Mouse (Mus musculus) limb, embryonic 13.5 days (tissue): ENCODE results near the gene Tbc1d2. TPM values are rescaled to one million over a fixed set of nuclear protein-coding genes. Genes with fewer than 3 reads are reported as not detected.
A peak's percentile ranks its signal among the peaks of the same experiment; 100 is the strongest.

Experiments
- ATAC-seq: fragments of 200-750 bp; cut with Nextera tagmentation; 2 replicates; pipeline ENCODE4 v1.8.0; 2017; ENCODE audit warnings: low read depth, moderate number of reproducible peaks, moderate TSS enrichment; ENCODE audit not compliant: low FRiP score
- H3K27ac ChIP-seq: fragments of 300-500 bp; sonication (generic); 2 replicates; pipeline ENCODE4 v1.5.1; 2015; ENCODE audit warnings: inconsistent platforms, mild to moderate bottlenecking, moderate library complexity
- H3K27me3 ChIP-seq: fragments of 300-500 bp; sonication (generic); 2 replicates; pipeline ENCODE4 v1.6.1; 2015; ENCODE audit warnings: mild to moderate bottlenecking, inconsistent platforms
- H3K36me3 ChIP-seq: fragments of 300-500 bp; sonication (generic); 2 replicates; pipeline ENCODE4 v1.6.1; 2015; ENCODE audit warnings: inconsistent platforms, mild to moderate bottlenecking, moderate library complexity
- H3K4me1 ChIP-seq: fragments of 300-500 bp; sonication (generic); 2 replicates; pipeline ENCODE4 v1.6.1; 2015; ENCODE audit warnings: inconsistent platforms
- H3K4me2 ChIP-seq: fragments of 300-500 bp; sonication (generic); replicated peaks from 2 replicates; pipeline ENCODE4 v1.6.1; 2015; ENCODE audit warnings: inconsistent platforms, mild to moderate bottlenecking, moderate library complexity
- H3K4me3 ChIP-seq: fragments of 300-500 bp; sonication (generic); 2 replicates; pipeline ENCODE4 v1.5.1; 2015; ENCODE audit warnings: moderate library complexity, mild to moderate bottlenecking, inconsistent platforms
- H3K9ac ChIP-seq: fragments of 300-500 bp; sonication (generic); 2 replicates; pipeline ENCODE4 v1.6.1; 2015; ENCODE audit warnings: mild to moderate bottlenecking, inconsistent platforms
- H3K9me3 ChIP-seq: fragments of 300-500 bp; sonication (generic); 2 replicates; pipeline ENCODE4 v1.6.1; 2016; ENCODE audit warnings: inconsistent platforms
- WGBS: fragments of 180-500 bp; shearing (Covaris S2); methylation state at CpG from one replicate; pipeline ENCODE4 v1.1.7; 2015; 5-methylcytosine and 5-hydroxymethylcytosine counted together
- polyA plus RNA-seq: library from polyadenylated mRNA; unstranded; fragments of >200 nt; fragmentation: Nextera tagmentation; extraction: Ambion mirVana; gene quantifications from 2 replicates; pipeline ENCODE4 v1.2.1, GENCODE M21; 2015

Tbc1d2 gene
- polyA plus RNA-seq, 1 experiment from 2014 or later, result 2.1 TPM

DNA sequence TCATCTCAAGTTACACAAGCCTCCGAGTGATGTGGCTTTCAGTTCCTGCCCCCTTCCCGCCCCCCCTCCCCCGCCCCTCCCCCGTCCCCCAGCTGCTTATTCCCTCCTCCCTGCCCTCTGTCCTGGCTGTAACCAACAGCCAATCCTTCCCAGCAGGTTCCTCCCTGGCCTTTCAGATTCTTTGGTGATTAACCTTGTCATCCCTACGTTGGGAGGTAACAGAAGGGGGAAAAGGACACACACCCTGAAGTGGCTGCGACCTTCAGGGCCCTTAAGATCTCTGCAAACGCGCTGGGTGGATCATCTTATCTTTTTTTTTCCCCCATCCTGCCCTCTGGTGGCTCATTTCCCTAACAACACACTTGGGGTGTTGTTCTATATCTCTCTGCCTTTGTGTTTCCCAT lies 15.4 kb upstream of the Tbc1d2 start:
- peaks cover 13% of the 10 kb centered on the region for H3K4me1 ChIP-seq
- H3K27me3 ChIP-seq, result no peaks in the 10 kb centered on the region
- peak overlapping the region; percentile 49; the same call in 1 of the 2 replicates for H3K4me3 ChIP-seq
- H3K9me3 ChIP-seq, result no peaks in the 10 kb centered on the region
- 0 out of 2 replicates have a peak overlapping the region, but pooled peaks have one; percentile 34 for H3K27ac ChIP-seq
- peak overlapping the region; percentile 78 for H3K4me2 ChIP-seq
- no peak overlapping the region for H3K9ac ChIP-seq
- no peaks in the 10 kb centered on the region for H3K36me3 ChIP-seq
- no peak for ATAC-seq
- WGBS, result 3% methylated on average over 8 of the region's 8 CpGs

DNA sequence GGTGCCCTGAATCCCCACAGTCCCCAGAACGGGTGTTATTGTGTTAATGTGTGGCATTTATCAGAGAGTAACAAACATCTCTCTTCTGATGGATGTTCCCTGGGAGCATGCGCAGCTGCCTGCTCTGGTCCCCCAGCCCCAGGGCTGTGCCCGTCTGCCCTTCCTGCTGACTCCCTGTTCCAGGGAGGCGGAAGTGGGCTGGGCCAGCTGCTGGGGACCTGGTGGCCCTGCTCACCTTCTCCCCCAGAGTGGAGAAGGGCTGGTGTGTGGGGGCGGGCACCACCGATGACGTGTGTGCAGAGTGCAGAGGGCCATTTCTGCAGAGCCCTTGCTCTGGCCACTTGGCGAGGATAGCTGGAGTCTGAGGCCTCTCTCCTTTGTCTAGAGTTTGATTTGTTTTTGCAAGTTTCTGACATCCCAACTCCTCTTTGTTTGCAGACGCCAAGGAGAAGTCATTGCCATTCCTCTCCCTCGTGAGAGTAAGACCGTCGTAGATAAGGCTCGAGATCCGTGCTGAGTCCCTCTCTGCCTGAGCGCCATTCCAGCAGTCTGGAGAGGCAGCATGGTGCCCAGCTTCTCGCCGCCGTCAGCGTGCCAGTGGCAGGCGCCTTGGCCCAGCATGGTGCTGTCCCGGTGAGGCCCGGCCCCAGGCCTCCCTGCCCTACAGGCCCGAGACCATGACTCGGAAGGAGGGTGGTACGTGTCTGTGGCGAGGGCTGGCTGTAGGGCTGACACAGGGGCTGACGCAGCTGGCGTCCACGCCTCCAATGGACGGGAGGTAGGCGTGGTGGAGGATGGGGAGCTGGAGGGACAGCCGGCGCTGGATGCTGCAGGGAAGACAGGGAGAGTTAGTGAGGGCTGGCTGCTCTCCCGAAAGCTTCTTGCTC lies 14.4 kb upstream of the Tbc1d2 start:
- no peaks in the 10 kb centered on the region for H3K27me3 ChIP-seq
- peak overlapping the region; percentile 78 for H3K4me2 ChIP-seq
- H3K4me1 ChIP-seq, result peaks cover 13% of the 10 kb centered on the region
- peak overlapping the region; percentile 49 for H3K4me3 ChIP-seq
- ATAC-seq, result peak; percentile 93
- no peaks in the 10 kb centered on the region for H3K9me3 ChIP-seq
- peak overlapping the region; percentile 83; the same call in 1 of the 2 replicates for H3K27ac ChIP-seq
- WGBS, result 4% methylated on average over 34 of the region's 34 CpGs
- no peaks in the 10 kb centered on the region for H3K36me3 ChIP-seq
- H3K9ac ChIP-seq, result peak overlapping the region; percentile 78

DNA sequence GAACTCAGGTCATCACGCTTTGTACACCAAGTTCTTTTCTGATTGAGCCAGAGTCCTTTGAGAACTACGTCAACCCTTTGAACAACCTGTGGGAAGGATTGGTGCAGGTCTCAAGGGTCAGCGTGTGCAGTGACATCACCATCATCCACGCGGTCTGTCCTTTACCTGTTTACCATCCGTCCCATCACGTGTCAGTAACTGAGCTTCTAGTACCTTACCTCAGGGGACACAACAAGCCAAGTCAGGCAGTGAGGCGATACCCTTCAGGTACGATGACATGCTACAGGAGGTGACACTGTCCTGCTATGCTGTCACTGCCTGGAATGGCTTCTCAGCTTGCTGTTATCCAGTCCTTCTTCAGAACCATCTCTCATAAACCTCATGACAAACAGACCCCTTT lies 11.4 kb upstream of the Tbc1d2 start:
- WGBS, result 78% methylated on average over 9 of the region's 9 CpGs
- no peak overlapping the region for H3K4me3 ChIP-seq
- peaks cover 15% of the 10 kb centered on the region for H3K4me1 ChIP-seq
- H3K9me3 ChIP-seq, result no peaks in the 10 kb centered on the region
- H3K36me3 ChIP-seq, result no peaks in the 10 kb centered on the region
- H3K27ac ChIP-seq, result no peak overlapping the region
- no peak overlapping the region for H3K4me2 ChIP-seq
- no peaks in the 10 kb centered on the region for H3K27me3 ChIP-seq
- no peak for ATAC-seq
- no peak overlapping the region for H3K9ac ChIP-seq

DNA sequence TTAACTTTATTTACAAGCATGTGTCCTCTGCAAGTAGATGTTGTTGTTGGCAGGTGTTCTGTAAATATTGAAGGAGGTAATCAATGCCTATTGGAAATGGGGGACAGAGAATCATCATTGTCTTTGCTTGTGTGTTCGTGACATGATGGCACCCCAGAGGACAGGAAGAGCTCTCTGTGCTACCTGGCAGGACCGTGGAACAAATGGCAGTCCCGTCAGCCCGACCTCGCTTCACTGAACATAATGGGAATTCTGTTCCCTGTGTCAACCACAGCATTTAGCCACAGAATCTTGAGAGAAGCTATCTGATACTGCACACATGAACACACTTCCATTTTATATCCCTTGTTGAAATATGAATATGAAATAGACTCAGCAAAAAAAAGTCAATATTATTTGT lies 8.9 kb upstream of the Tbc1d2 start:
- Histone ChIP-seq H3K27me3 (no peaks in the 10 kb centered on the region), H3K4me1 (peaks cover 7% of the 10 kb centered on the region), H3K4me3 (no peak overlapping the region), H3K4me2 (no peak overlapping the region), H3K9me3 (no peaks in the 10 kb centered on the region), H3K9ac (no peak overlapping the region), H3K27ac (no peak overlapping the region), H3K36me3 (no peaks in the 10 kb centered on the region)
- WGBS, result 76% methylated on average over 5 of the region's 5 CpGs
- ATAC-seq, result no peak

DNA sequence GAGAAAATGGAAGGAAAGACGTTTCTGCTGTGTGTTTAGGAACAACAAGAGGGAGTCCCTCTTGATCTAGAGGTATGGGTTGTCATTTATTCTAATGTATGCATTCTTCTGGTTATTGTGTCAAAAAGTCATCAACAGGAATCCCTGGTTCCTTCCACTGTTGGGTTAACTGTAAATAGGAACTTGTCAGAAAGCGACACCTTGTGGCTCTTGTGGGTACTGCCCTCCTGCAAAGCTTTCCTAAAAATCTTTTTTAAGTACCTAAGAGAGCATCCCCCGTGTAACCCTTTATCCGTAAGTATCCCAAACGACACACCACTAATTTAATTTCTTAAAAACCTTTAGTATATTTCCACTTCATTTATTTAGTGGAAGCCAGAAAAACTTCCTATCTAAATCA lies 7.1 kb upstream of the Tbc1d2 start:
- 9% methylated on average over 5 of the region's 5 CpGs for WGBS
- no peaks in the 10 kb centered on the region for H3K36me3 ChIP-seq
- ATAC-seq, result no peak

DNA sequence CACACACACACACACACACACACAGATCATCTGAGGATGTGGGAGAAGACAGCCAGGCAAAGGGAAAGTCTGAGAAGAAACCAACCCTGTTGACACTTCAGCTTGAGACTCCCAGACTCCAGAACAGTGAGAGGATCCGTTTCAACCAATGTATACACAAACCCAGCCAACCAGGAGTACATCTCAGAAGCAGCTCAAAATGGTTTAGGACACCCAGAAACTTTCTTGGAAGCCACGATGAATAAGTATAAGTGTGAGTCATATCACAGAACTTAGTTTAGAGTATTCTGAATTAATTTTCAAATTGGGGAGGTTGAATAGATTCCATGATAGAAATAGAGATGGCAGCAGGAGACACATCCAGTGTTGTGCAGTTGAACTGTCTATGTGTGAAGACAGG lies 5.9 kb upstream of the Tbc1d2 start:
- Histone ChIP-seq H3K9ac (no peak overlapping the region), H3K4me3 (no peak overlapping the region), H3K36me3 (no peaks in the 10 kb centered on the region), H3K4me2 (no peak overlapping the region), H3K27ac (no peak overlapping the region), H3K9me3 (no peaks in the 10 kb centered on the region), H3K4me1 (peaks cover 3% of the 10 kb centered on the region; the same call in 1 of the 2 replicates), H3K27me3 (peaks cover 14% of the 10 kb centered on the region; the same call in 1 of the 2 replicates)
- no peak for ATAC-seq
- 70% methylated on average over 2 of the region's 2 CpGs for WGBS

More for the DNA sequence above, 7.1 kb upstream of the Tbc1d2 start:
- Histone ChIP-seq H3K4me3 (no peak overlapping the region), H3K9me3 (no peaks in the 10 kb centered on the region), H3K4me2 (no peak overlapping the region), H3K27me3 (peaks cover 6% of the 10 kb centered on the region; the same call in 1 of the 2 replicates), H3K9ac (no peak overlapping the region), H3K27ac (no peak overlapping the region), H3K4me1 (peaks cover 2% of the 10 kb centered on the region; the same call in 1 of the 2 replicates)

DNA sequence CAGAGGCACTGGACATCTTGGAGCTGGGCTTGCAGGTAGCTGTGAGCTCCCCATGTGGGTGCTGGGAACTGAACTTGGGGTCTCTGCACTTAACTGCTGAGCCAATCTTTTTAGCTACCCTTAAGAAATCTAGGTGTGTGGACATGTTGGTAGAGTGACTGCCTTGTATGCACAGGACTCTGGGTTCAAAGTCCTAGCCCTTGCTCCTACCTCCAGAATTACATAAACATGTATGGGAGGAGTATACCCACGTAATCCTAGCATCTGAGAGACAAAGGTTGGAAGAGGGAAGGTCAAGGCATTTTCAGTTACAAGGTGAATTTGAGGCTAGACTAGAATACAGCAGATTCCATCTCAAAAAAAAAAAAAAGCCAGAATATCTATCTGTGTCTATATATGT lies 5.3 kb upstream of the Tbc1d2 start:
- WGBS, result 53% methylated on average over 1 of the region's 1 CpGs
- ATAC-seq, result no peak
- no peak overlapping the region for H3K27ac ChIP-seq
- H3K27me3 ChIP-seq, result peaks cover 15% of the 10 kb centered on the region; the same call in 1 of the 2 replicates
- H3K4me2 ChIP-seq, result no peak overlapping the region
- H3K4me3 ChIP-seq, result no peak overlapping the region
- peaks cover 7% of the 10 kb centered on the region; the same call in 1 of the 2 replicates for H3K4me1 ChIP-seq
- no peaks in the 10 kb centered on the region for H3K36me3 ChIP-seq
- no peak overlapping the region for H3K9ac ChIP-seq
- H3K9me3 ChIP-seq, result no peaks in the 10 kb centered on the region

DNA sequence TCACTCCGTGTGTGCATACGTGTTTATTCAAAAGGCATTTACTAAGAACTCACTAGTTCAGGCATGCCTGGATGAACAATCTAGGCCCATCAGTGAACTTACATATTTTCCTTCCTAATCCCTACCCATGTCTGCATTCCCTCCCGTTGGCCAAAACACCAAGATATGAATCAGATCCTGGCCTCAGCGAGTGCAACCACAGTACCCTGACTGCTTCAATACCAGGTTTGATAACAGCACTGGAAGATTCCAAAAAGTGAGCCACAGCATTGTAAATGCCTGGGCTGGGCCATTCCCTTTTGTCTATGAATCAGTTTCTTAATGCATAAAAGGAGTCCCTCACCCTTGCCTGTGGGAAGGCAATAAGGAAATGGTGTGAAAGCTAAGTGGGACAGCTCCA lies 848 bp downstream of the Tbc1d2 start:
- Histone ChIP-seq H3K4me1 (peaks cover 11% of the 10 kb centered on the region), H3K4me2 (peak overlapping the region; percentile 93), H3K27me3 (peaks cover 37% of the 10 kb centered on the region), H3K9ac (peak overlapping the region; percentile 67), H3K9me3 (no peaks in the 10 kb centered on the region), H3K4me3 (peak overlapping the region; percentile 68), H3K36me3 (no peaks in the 10 kb centered on the region), H3K27ac (no peak overlapping the region)
- 61% methylated on average over 4 of the region's 4 CpGs for WGBS
- ATAC-seq, result no peak

DNA sequence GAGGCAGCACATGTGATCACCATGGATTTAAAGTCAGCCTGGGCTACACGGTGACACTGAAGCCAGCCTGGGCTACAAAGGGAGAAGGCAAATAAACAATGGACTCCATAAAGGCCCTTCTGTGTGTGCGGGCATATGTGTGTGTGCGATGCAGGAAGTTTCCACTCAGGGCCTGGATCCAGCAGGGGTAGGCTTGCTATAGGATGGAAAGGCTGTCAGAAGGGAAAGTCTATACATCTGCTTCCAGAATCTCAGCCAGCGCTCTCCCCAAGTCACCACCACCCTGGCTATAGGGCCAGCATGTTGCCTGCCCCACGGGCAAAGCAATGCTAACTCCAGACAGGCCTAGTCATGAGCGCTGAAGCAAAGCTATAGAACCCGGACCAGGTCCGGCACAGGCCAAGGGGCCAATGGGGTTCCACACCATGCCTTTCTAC lies 6.3 kb downstream of the Tbc1d2 start:
- WGBS, result 89% methylated on average over 8 of the region's 8 CpGs
- no peak overlapping the region for H3K27ac ChIP-seq
- no peaks in the 10 kb centered on the region for H3K36me3 ChIP-seq
- H3K9ac ChIP-seq, result no peak overlapping the region
- no peaks in the 10 kb centered on the region for H3K9me3 ChIP-seq
- peaks cover 10% of the 10 kb centered on the region for H3K27me3 ChIP-seq
- H3K4me2 ChIP-seq, result no peak overlapping the region
- no peak overlapping the region for H3K4me3 ChIP-seq
- H3K4me1 ChIP-seq, result no peaks in the 10 kb centered on the region
- no peak for ATAC-seq

DNA sequence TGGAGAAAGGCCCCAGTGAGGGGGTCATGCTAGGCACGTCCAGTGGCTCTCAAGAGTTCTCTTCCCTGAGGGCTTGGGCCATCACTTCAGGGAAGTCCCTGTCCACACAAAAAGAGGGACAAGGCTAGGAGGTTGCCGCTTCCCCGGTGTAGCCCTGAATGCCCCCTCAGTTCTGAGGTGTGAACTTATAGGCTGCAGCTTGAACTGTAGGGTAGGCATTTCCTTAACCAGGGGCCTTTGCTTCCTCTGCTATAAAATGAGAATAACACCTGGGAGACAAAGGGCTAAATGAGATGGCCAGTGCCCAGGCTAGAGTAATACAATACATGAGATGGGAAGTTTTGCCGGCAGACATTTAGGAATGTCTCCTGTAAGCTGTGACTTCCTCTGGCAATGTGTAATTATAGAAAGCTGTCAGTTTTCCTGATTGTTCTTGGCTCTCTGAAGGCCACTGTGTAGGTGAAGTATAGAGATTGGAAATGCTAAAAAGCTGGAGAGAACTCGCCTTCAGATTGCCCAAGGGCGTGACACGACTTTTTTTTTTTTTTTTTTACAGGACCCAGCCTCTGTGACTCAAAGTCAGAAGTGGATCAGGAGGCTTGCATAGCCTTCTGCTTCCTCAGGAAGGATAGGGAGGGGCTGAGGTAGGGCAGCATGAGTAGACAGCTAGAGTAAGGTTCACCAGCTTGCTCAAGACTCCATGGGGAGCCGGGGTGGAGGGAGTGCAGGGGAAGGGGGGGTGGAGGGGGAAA lies 6.9 kb downstream of the Tbc1d2 start:
- Histone ChIP-seq H3K36me3 (no peaks in the 10 kb centered on the region), H3K9me3 (no peaks in the 10 kb centered on the region), H3K27ac (no peak overlapping the region; the same call in 1 of the 2 replicates), H3K9ac (no peak overlapping the region), H3K4me1 (no peaks in the 10 kb centered on the region), H3K4me3 (no peak overlapping the region), H3K27me3 (peaks cover 4% of the 10 kb centered on the region), H3K4me2 (no peak overlapping the region)
- ATAC-seq, result no peak
- 57% methylated on average over 8 of the region's 8 CpGs for WGBS

DNA sequence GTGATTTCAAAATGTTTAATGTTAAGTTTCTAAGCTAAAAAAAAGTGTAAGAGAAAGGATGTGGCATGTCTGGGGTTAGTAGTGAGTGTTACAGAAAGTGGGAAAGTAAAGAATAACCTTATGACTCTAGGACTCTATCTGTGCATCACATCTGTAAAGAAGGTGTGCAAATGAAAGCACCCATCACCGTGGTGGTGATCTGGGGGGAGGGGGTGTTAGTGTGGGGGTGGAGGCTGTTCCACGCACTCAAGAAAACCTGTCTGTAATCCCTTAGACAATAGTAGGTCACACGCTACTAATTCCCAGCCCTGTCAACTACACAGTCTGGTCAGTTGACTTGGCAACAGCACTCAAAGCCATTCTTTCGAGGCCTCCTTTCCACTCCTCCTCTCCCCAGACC lies 8.7 kb downstream of the Tbc1d2 start:
- no peak overlapping the region for H3K4me3 ChIP-seq
- no peak for ATAC-seq
- H3K4me1 ChIP-seq, result no peaks in the 10 kb centered on the region
- H3K9me3 ChIP-seq, result no peaks in the 10 kb centered on the region
- no peaks in the 10 kb centered on the region for H3K36me3 ChIP-seq
- no peak overlapping the region for H3K4me2 ChIP-seq
- no peaks in the 10 kb centered on the region for H3K27me3 ChIP-seq
- H3K9ac ChIP-seq, result no peak overlapping the region
- WGBS, result 81% methylated on average over 4 of the region's 4 CpGs
- H3K27ac ChIP-seq, result no peak overlapping the region

DNA sequence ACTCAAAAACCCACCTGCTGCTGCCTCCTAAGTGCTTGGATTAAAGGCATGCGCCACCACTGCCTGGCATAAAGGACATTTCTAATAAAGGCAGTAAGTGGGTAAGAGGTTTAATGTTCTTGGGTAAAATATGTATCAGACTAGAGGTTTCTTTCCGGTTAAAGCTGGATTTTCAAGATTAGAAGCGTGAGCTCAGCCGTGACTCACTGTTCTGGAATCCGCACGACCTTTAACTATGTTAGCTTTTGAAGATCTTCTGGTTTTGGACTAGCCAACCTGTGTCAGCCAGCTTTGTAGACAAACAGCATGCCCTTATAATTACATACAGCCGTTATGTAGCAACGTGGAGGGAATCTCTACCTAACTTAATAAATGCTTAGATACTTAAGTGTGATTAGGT lies 10.1 kb downstream of the Tbc1d2 start:
- 77% methylated on average over 8 of the region's 8 CpGs for WGBS
- Histone ChIP-seq H3K4me3 (no peak overlapping the region), H3K36me3 (no peaks in the 10 kb centered on the region), H3K27me3 (no peaks in the 10 kb centered on the region), H3K9ac (no peak overlapping the region), H3K4me2 (no peak overlapping the region), H3K9me3 (no peaks in the 10 kb centered on the region), H3K27ac (no peak overlapping the region), H3K4me1 (no peaks in the 10 kb centered on the region)
- no peak for ATAC-seq
